Mouse (Mus musculus) megakaryocyte, embryonic 14.5 days (primary cell): ENCODE data around the gene Slc35b2.

Experiments used
- FLI1 ChIP-seq: IDR thresholded peaks from 2 replicates; pipeline ENCODE4 v1.6.1; 2012; ENCODE audit warnings: low read length, inconsistent platforms, mixed read lengths
- GATA1 ChIP-seq: IDR thresholded peaks from 3 replicates; pipeline ENCODE4 v1.6.1; 2012; ENCODE audit warnings: mixed read lengths, low read length, inconsistent platforms, borderline replicate concordance

DNA sequence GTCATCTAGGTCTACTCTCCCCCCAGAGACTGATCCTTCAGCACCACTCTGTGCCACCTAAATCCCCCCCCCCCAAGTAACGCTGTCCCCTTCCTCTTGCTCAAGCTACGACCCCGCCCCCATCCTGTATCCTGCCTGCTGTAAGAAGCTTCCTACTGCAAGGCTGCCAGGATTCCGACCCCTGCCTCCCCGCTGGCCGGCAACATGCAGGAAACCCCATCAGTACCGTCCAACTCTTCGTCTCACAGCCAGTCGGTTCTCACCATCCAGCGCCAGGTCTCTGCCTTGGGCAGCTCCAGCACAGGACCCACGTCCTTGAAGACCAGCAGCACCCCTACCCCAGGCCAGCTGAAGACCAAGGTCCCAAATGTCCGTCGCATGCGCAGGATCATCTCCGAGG lies 30.8 kb upstream of the Slc35b2 start:
- TF ChIP-seq GATA1 (no peak), FLI1 (no peak)
